In genomic region chr2:70960090-70960489, GRCm38 (mm10) we compare ENCODE assay signal across 30 mouse cellular contexts.
DNase-seq lines count a peak whose midpoint lies in the region; ATAC-seq and TF ChIP-seq lines count a peak whose summit lies in the region.
"Had no signal": no experiment of that assay in that cellular context is flagged by ENCODE, and none has a peak within 500 bp of the region (broad histone marks: within the 10 kb centered on the region; RNA-seq: fewer than 3 reads in every experiment).

No protein-coding gene starts in this region.

- no peaks in the 10 kb centered on the region for H3K36me3 ChIP-seq in forebrain, embryonic 14.5 days (ENCODE audit: control insufficient read depth, insufficient read depth, low read length)
- no peaks in the 10 kb centered on the region; the same call in 1 of the 2 replicates for H3K36me3 ChIP-seq in forebrain, embryonic 10.5 days (replicated peaks)
- no peaks in the 10 kb centered on the region for H3K36me3 ChIP-seq in midbrain, postnatal 0 days (ENCODE audit: insufficient read depth, low read length)
- no peaks in the 10 kb centered on the region for H3K36me3 ChIP-seq in midbrain, embryonic 11.5 days (ENCODE audit: control insufficient read depth, insufficient read depth, low read length)
- no peaks in the 10 kb centered on the region for H3K36me3 ChIP-seq in hindbrain, embryonic 14.5 days (replicated peaks; ENCODE audit: control insufficient read depth, insufficient read depth)
- H3K36me3 ChIP-seq: intestine, embryonic 15.5 days; midbrain, embryonic 12.5 days; stomach, embryonic 15.5 days had no signal

- H3K4me1 ChIP-seq in forebrain, embryonic 14.5 days (ENCODE audit: control insufficient read depth, insufficient read depth, low read length): no peaks in the 10 kb centered on the region
- H3K4me1 ChIP-seq in forebrain, embryonic 10.5 days: peaks cover 19% of the 10 kb centered on the region
- peaks cover 4% of the 10 kb centered on the region; the same call in 1 of the 2 replicates for H3K4me1 ChIP-seq in midbrain, postnatal 0 days (ENCODE audit: insufficient read depth, low read length)
- peaks cover 6% of the 10 kb centered on the region; the same call in 1 of the 2 replicates for H3K4me1 ChIP-seq in midbrain, embryonic 11.5 days (ENCODE audit: control insufficient read depth, insufficient read depth, low read length)
- no peaks in the 10 kb centered on the region; the same call in none of the 2 replicates for H3K4me1 ChIP-seq in hindbrain, embryonic 14.5 days (replicated peaks; ENCODE audit: control insufficient read depth, insufficient read depth, low read length)
- H3K4me1 ChIP-seq: heart, embryonic 13.5 days; intestine, embryonic 15.5 days; stomach, embryonic 15.5 days had no signal

- no peak overlapping the region for H3K9ac ChIP-seq in forebrain, embryonic 14.5 days (ENCODE audit: low read length)
- H3K9ac ChIP-seq in midbrain, postnatal 0 days (replicated peaks; ENCODE audit: low read length, poor library complexity, severe bottlenecking): no peak overlapping the region
- H3K9ac ChIP-seq in midbrain, embryonic 11.5 days (ENCODE audit: low read length): no peak overlapping the region
- H3K9ac ChIP-seq in hindbrain, embryonic 14.5 days: no peak overlapping the region
- H3K9ac ChIP-seq: heart, embryonic 13.5 days; intestine, embryonic 15.5 days; limb, embryonic 12.5 days; liver, postnatal 0 days; midbrain, embryonic 12.5 days; stomach, embryonic 15.5 days had no signal

- H3K9me3 ChIP-seq in forebrain, embryonic 14.5 days (replicated peaks; ENCODE audit: control insufficient read depth, low read length): no peaks in the 10 kb centered on the region
- H3K9me3 ChIP-seq in forebrain, embryonic 10.5 days: no peaks in the 10 kb centered on the region
- no peaks in the 10 kb centered on the region for H3K9me3 ChIP-seq in midbrain, postnatal 0 days (ENCODE audit: low read length)
- H3K9me3 ChIP-seq in midbrain, embryonic 11.5 days (ENCODE audit: control insufficient read depth, low read length): no peaks in the 10 kb centered on the region
- no peaks in the 10 kb centered on the region for H3K9me3 ChIP-seq in hindbrain, embryonic 14.5 days (ENCODE audit: control insufficient read depth, low read length)
- H3K9me3 ChIP-seq: G1E; heart, embryonic 13.5 days; intestine, embryonic 15.5 days; limb, embryonic 12.5 days; midbrain, embryonic 12.5 days; stomach, embryonic 15.5 days had no signal

- no peak overlapping the region for H3K27ac ChIP-seq in forebrain, embryonic 14.5 days (ENCODE audit: low read depth, low read length)
- no peak overlapping the region for H3K27ac ChIP-seq in forebrain, embryonic 10.5 days
- no peak overlapping the region for H3K27ac ChIP-seq in midbrain, postnatal 0 days (ENCODE audit: low read depth, low read length)
- no peak overlapping the region for H3K27ac ChIP-seq in midbrain, embryonic 11.5 days (ENCODE audit: low read depth, low read length)
- peak overlapping the region; percentile 41; the same call in 1 of the 2 replicates for H3K27ac ChIP-seq in hindbrain, embryonic 14.5 days
- H3K27ac ChIP-seq: heart, adult 2 months; heart, embryonic 13.5 days; intestine, embryonic 15.5 days; limb, embryonic 12.5 days; midbrain, embryonic 12.5 days; stomach, embryonic 15.5 days had no signal

- no peak overlapping the region for H3K4me3 ChIP-seq in forebrain, embryonic 14.5 days (ENCODE audit: low read depth, low read length)
- H3K4me3 ChIP-seq in forebrain, embryonic 10.5 days: no peak overlapping the region
- no peak overlapping the region for H3K4me3 ChIP-seq in midbrain, postnatal 0 days (ENCODE audit: low read depth, low read length)
- no peak overlapping the region for H3K4me3 ChIP-seq in midbrain, embryonic 11.5 days (ENCODE audit: low read depth, low read length)
- H3K4me3 ChIP-seq in hindbrain, embryonic 14.5 days (replicated peaks; ENCODE audit: low read length): no peak overlapping the region
- H3K4me3 ChIP-seq: heart, adult 2 months; heart, embryonic 13.5 days; intestine, embryonic 15.5 days; limb, embryonic 12.5 days; midbrain, embryonic 12.5 days; myocyte; stomach, embryonic 15.5 days had no signal

- DNase-seq in forebrain, embryonic 14.5 days (ENCODE audit: low spot score): peak; percentile 23
- DNase-seq in forebrain, embryonic 10.5 days (ENCODE audit: extremely low spot score, low spot score): no peak
- DNase-seq in midbrain, postnatal 0 days (ENCODE audit: low spot score): peak; percentile 19
- no peak for DNase-seq in midbrain, embryonic 11.5 days (ENCODE audit: low spot score, missing footprints)
- DNase-seq in hindbrain, embryonic 14.5 days (ENCODE audit: low spot score): no peak
- peak; percentile 42 for DNase-seq in retina, embryonic 14.5 days (ENCODE audit: low spot score)
- no peak for DNase-seq in embryo, embryonic 11 days
- DNase-seq in right cerebral cortex, adult 2 months (ENCODE audit: low spot score in 2 of 2): no peak
- DNase-seq: adrenal gland, adult 2 months; cerebellum, adult 11-12 months; cerebellum, postnatal 10 days; gastrocnemius, postnatal 25 days; heart, adult 2 months; heart, postnatal 36 days; kidney, adult 8-10 months; kidney, postnatal 10 days; liver, postnatal 0 days; right cerebral cortex, postnatal 4 days; thymus, adult 18-20 months; thymus, postnatal 4 days had no signal

- no peak overlapping the region for H3K4me2 ChIP-seq in forebrain, embryonic 14.5 days (ENCODE audit: low read length)
- H3K4me2 ChIP-seq in midbrain, postnatal 0 days (ENCODE audit: low read depth, low read length, poor library complexity, severe bottlenecking): no peak overlapping the region
- no peak overlapping the region for H3K4me2 ChIP-seq in midbrain, embryonic 11.5 days
- H3K4me2 ChIP-seq in hindbrain, embryonic 14.5 days (replicated peaks): no peak overlapping the region
- H3K4me2 ChIP-seq: heart, embryonic 13.5 days; intestine, embryonic 15.5 days; limb, embryonic 12.5 days; liver, embryonic 11.5 days; midbrain, embryonic 12.5 days; stomach, embryonic 15.5 days had no signal

- no peak for TF ChIP-seq CTCF in midbrain, postnatal 0 days (IDR thresholded peaks at IDR 0.05)

- WGBS in forebrain, embryonic 14.5 days: 49% methylated on average over 6 of the region's 6 CpGs
- WGBS in forebrain, embryonic 10.5 days: 83% methylated on average over 6 of the region's 6 CpGs
- WGBS in midbrain, postnatal 0 days: 65% methylated on average over 6 of the region's 6 CpGs
- WGBS in midbrain, embryonic 11.5 days: 85% methylated on average over 6 of the region's 6 CpGs
- WGBS in hindbrain, embryonic 14.5 days: 58% methylated on average over 6 of the region's 6 CpGs

- no peak for ATAC-seq in forebrain, embryonic 14.5 days
- ATAC-seq in midbrain, postnatal 0 days (ENCODE audit: low FRiP score): no peak
- ATAC-seq in midbrain, embryonic 11.5 days (ENCODE audit: low FRiP score): no peak
- ATAC-seq in hindbrain, embryonic 14.5 days (ENCODE audit: low FRiP score): peak; percentile 77
- ATAC-seq: intestine, embryonic 15.5 days; liver, postnatal 0 days; lung, postnatal 0 days; Patski had no signal

- no peaks in the 10 kb centered on the region for H3K27me3 ChIP-seq in forebrain, embryonic 14.5 days (replicated peaks; ENCODE audit: control insufficient read depth, insufficient read depth, low read length)
- H3K27me3 ChIP-seq in forebrain, embryonic 10.5 days (ENCODE audit: poor library complexity, severe bottlenecking): no peaks in the 10 kb centered on the region
- no peaks in the 10 kb centered on the region for H3K27me3 ChIP-seq in midbrain, postnatal 0 days (ENCODE audit: insufficient read depth, low read length)
- no peaks in the 10 kb centered on the region for H3K27me3 ChIP-seq in midbrain, embryonic 11.5 days (ENCODE audit: control insufficient read depth, insufficient read depth, low read length)
- H3K27me3 ChIP-seq in hindbrain, embryonic 14.5 days (ENCODE audit: control insufficient read depth, insufficient read depth, low read length): no peaks in the 10 kb centered on the region
- H3K27me3 ChIP-seq: heart, embryonic 13.5 days; intestine, embryonic 15.5 days; limb, embryonic 12.5 days; midbrain, embryonic 12.5 days; Patski; stomach, embryonic 15.5 days had no signal

Comparison
In these comparisons a context has a peak if more than half of its experiments do, and no peak if none do; other contexts are left out.
1. DNase-seq: peak in forebrain, embryonic 14.5 days (single experiment), midbrain, postnatal 0 days (single experiment) and retina, embryonic 14.5 days (single experiment); none in forebrain, embryonic 10.5 days (single experiment), midbrain, embryonic 11.5 days (single experiment), hindbrain, embryonic 14.5 days (single experiment), embryo, embryonic 11 days (single experiment) and right cerebral cortex, adult 2 months (0 of 2).